Mouse (Mus musculus) natural killer cell, adult 2 months (primary cell): ENCODE results near the gene Gm5868.
A peak's percentile ranks its signal among the peaks of the same experiment; 100 is the strongest.
"Not testable (repeated sequence)": the region's sequence is repeated elsewhere in the genome, so short reads cannot be mapped to it uniquely, and the experiment has no call there.

ENCODE experiments used
- DNase-seq, 2 experiments: peaks; one replicate each; pipeline ENCODE4 v3.0.0; 2022; ENCODE audit warnings: low spot score in 2 of 2

Gene Gm5868

GRCm38 (mm10) chr5:72587192-72587681 is at the start of gene Gm5868:
Gene Gm5868 (minus strand): TSS chr5:72587551.
- DNase-seq, result no peak

GRCm38 (mm10) chr5:72636576-72636975 is 49.2 kb upstream of the Gm5868 start:
- no peak for DNase-seq

GRCm38 (mm10) chr5:72636122-72636521 is 48.8 kb upstream of the Gm5868 start:
- peak; percentile 59 to 72 for DNase-seq

GRCm38 (mm10) chr5:72634791-72635271 is 47.5 kb upstream of the Gm5868 start:
- peak; percentile 67 to 74 for DNase-seq

- no peak for DNase-seq
Measured at GRCm38 (mm10) chr5:72630026-72630425, 42.7 kb upstream of the Gm5868 start.

- no peak for DNase-seq
Measured at GRCm38 (mm10) chr5:72621022-72621421, 33.7 kb upstream of the Gm5868 start.

GRCm38 (mm10) chr5:72617413-72617812 is 30.1 kb upstream of the Gm5868 start:
- no peak for DNase-seq

GRCm38 (mm10) chr5:72603138-72603537 is 15.8 kb upstream of the Gm5868 start:
- no peak for DNase-seq

GRCm38 (mm10) chr5:72601006-72601405 is 13.7 kb upstream of the Gm5868 start:
- DNase-seq, result peak; percentile 18 to 28

GRCm38 (mm10) chr5:72586667-72587191 is 622 bp downstream of the Gm5868 start:
- not testable (repeated sequence) for DNase-seq

- peak; percentile 7 to 14 for DNase-seq
Measured at GRCm38 (mm10) chr5:72586122-72586521, 1.2 kb downstream of the Gm5868 start.

- not testable (repeated sequence) for DNase-seq
Measured at GRCm38 (mm10) chr5:72580970-72581332, 6.4 kb downstream of the Gm5868 start, which contains the start of gene Zar1. Gene Zar1 (minus strand): TSS chr5:72581254.

GRCm38 (mm10) chr5:72580088-72580969 is 7.0 kb downstream of the Gm5868 start:
- not testable (repeated sequence) for DNase-seq

GRCm38 (mm10) chr5:72579599-72579998 is 7.8 kb downstream of the Gm5868 start:
- DNase-seq, result not testable (repeated sequence)

- DNase-seq, result no peak
Measured at GRCm38 (mm10) chr5:72565621-72566020, 21.7 kb downstream of the Gm5868 start.

GRCm38 (mm10) chr5:72563183-72563582 is 24.2 kb downstream of the Gm5868 start:
- DNase-seq, result not testable (repeated sequence)

GRCm38 (mm10) chr5:72560976-72561628 is 26.2 kb downstream of the Gm5868 start:
- DNase-seq, result no peak

GRCm38 (mm10) chr5:72559544-72560049 is 27.8 kb downstream of the Gm5868 start, which contains the start of gene Nfxl1:
Gene Nfxl1 (minus strand): TSS chr5:72559684.
- peak; percentile 87 to 92 for DNase-seq

GRCm38 (mm10) chr5:72558716-72559526 is 28.4 kb downstream of the Gm5868 start:
- DNase-seq, result no peak

- no peak for DNase-seq
Measured at GRCm38 (mm10) chr5:72556245-72556644, 31.1 kb downstream of the Gm5868 start.

GRCm38 (mm10) chr5:72551209-72551608 is 36.1 kb downstream of the Gm5868 start:
- DNase-seq, result no peak
